Mouse (Mus musculus): ENCODE results near the gene Tmx2.

GRCm38 (mm10) chr2:84636231-84636741, 42.7 kb downstream of the Tmx2 start:
- TF ChIP-seq POLR2A (IDR thresholded peaks at IDR 0.05; ENCODE audit: borderline replicate concordance, extremely low read depth, low read depth, low read length) (0 out of 2 replicates have a peak, but pooled peaks have one; percentile 20), CTCF (IDR thresholded peaks at IDR 0.05; ENCODE audit: insufficient read depth, low read length) (no peak)

All from lung, adult 2 months (tissue).